Mouse (Mus musculus) CD4-positive, CD25-positive, alpha-beta regulatory T cell, adult 2 months (primary cell): ENCODE data around the gene Dera.
"Not testable (repeated sequence)": the region's sequence is repeated elsewhere in the genome, so short reads cannot be mapped to it uniquely, and the experiment has no call there.

Source experiments
- DNase-seq: peaks from one replicate; pipeline ENCODE4 v3.0.0-alpha.2; 2012; ENCODE audit warnings: low read depth, low spot score

The Dera gene

DNA sequence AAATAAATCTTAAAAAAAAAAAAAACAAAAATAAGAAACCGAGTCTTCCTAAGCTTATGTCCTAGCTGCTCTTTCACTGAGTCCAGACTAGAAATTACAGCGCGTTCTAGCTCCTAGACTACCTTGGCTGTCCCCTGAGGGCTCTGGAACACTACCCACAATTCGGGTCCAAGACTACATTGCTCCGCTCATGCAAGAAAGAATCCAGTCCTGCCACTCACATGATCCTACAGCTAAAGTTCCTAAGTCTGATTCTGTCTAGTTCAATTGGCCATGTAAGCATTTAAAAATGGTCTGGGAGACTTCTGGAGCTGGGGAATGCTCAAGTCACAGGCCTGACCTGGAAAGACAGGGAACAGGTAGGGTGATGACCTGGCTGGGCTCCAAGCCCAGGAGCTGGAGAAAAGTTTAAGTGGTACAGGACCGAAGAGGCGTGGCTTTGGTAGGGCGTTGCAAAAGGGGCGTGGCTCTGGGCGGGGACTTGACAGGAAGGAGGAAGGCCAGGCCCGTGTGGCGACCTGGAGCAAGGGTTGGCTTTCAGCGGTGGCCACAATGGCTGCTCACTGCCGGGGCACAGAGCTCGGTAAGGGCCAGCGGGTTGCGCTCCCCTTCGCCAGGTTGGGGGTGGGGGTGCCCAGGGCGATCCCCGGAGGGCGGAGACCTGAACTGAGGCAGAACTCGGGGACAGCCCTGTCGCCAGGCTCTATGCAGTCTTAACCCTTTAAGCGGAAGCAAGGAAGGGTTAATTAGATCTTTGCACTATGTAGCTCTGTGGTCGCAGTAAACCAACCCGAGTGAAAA is at the start of gene Dera:
Gene Dera (plus strand): TSS at position 491 of the 801 bp plus-strand sequence.
- peak; percentile 93 for DNase-seq

- no peak for DNase-seq
These were observed 48.1 kb upstream of the Dera start for GRCm38 (mm10) chr6:137706209-137706608.

- not testable (repeated sequence) for DNase-seq
These were observed 45.5 kb upstream of the Dera start for GRCm38 (mm10) chr6:137708726-137709405.

GRCm38 (mm10) chr6:137710179-137711037 is 43.9 kb upstream of the Dera start:
- DNase-seq, result no peak

DNA sequence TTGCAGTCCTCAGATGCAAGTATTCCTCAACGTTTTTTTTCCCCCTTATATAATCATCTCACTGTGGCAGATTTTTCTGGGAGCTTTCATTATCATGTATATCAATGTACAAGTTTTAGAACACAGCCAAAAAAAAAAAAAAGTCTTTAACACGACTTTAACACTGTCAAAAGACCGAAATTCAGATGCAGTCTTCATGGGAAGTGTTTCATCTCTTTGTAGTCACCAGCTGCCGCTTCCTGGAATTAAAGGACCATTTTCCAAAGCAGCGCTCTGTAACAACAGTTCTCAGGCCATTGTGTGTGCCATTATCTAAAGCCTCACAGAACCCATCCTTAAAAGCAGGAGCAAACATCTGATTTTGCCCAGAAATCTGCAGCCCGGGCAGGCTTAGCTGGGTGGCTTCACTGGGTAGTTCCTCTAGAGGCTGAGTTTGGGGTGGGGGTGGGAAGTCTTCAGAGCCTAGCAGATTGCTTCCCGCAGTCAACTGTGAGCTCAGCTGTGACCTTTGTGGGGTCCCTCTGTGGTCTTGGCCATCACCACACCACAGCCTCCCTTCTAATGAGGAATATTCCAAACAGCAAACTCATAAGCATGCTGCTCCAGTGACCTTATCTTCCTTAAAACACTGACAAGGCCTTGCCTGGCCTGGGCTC is 41.6 kb upstream of the Dera start:
- DNase-seq, result no peak

DNA sequence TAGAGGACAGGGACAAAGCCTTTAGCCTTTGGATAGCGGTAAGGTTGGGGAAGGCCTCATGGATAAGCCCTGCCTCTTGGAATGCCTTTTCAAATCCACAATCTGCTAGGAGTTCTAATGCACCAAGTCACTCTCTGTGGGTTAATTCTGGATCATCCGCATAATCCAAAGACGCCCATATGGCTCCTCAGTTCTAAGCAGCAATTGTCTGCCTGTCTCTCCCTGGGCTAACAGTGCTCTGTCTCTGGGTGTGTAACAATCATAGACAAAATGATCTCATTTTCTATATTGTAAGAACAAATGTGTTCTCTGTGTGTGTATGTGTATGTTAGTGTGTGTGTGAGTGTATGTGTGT is 41.1 kb upstream of the Dera start:
- DNase-seq, result no peak

DNA sequence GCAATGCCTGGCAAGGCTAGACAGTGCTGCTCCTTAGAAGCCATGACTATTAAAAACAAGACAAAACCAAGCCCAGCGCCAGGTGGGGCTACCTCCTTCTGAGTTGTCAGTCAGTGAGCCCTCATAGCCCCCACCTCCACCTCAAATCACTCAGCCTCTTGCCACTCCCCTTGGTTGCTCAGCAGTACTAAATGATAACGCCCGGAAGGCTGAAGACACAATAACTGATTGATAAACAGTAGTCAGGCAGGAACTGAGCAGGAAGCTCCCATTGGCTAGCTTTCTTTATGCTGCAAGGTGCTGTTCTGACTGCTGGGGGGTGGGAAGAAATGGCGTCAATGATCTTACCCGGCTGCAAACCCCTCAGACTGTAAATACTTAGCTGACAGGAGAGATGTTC is 37.5 kb upstream of the Dera start:
- no peak for DNase-seq

DNA sequence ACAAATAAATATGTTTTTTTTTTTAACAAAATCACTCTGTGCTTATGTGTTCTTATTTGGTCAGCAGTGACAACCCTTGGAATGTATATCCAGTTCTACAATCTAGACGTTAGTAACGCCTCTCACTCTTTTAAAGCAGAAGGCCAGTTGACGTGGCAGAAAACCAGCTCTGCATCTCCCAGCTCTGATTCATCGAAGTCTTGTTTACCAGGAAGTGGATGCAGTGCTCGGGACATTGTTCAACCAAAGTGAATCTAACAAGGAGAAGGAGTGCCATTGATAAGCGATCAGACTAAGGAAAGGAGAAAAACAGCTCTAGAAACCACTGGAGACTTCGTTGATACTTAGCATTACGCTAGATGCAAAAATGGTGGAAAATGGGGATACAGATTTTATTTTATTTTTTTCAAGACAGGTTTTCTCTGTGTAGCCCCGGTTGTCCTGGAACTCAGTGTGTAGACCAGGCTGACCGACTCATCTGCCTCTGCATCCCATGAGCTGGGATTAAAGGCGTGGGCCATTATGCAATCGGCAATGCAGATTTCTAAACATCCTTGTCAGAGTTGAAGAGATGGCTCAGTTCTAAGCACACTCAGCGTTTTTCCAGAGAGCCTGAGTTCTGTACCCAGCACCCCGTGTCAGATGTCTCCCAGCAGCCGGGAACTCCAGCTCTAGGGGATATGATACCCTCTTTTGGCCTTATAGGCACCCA is 32.0 kb upstream of the Dera start:
- no peak for DNase-seq

- DNase-seq, result peak; percentile 72
These were observed 30.4 kb upstream of the Dera start for GRCm38 (mm10) chr6:137723898-137724297.

DNA sequence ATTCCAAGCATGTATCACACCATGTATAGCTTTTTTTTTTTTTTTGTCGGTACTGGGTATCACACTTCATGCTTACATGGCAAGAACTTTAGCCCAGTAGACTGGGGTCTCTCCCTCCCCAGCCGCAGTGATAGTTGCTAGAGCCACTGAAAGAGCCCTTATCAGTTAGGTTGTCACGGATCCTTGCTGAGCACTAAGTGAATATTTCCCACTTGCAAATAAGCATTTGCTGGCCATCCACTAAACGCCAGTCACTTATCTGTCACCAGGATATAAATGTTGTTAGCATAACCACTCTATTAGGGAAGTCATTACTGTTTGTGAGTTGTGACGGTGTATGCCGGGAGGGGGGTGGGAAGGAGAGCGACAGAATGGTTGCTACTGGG is 19.9 kb upstream of the Dera start:
- no peak for DNase-seq

DNA sequence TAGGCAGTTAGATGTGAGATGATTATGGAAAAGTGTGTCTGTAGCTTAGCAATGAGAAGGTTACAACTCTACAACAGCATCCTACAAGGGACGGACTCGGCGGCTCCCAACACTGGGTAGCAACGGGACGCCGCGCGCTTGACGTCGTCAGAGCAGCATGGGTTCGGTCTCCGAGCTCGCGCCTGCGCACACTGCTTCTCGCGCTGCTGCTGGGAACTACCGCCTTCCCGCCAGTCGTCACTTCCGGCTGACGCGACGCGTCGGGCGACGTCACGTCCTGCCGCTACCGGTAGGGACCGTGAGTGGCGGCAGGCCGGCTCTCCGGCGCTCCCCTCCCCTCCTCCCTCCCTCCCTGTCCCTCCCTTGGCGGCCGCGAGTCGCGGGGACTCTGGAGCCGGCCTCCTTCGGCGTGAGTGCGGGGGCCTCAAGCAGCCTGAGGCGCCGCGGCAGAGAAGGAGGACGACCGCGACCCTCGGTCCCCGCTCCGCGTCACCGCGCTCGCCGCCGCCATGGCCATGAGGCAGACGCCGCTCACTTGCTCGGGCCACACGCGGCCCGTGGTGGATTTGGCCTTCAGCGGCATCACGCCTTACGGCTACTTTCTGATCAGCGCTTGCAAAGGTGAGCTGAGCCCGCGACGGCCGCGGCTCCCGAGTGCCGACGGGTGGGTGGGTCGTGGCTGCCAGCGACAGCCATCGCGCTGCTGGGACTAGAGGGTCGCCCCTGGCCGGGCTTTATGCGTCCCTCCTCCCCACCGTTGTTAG is 19.3 kb upstream of the Dera start, which contains the start of gene Strap:
Gene Strap (plus strand): TSS at position 233 of the 764 bp plus-strand sequence.
- peak; percentile 100 for DNase-seq

DNA sequence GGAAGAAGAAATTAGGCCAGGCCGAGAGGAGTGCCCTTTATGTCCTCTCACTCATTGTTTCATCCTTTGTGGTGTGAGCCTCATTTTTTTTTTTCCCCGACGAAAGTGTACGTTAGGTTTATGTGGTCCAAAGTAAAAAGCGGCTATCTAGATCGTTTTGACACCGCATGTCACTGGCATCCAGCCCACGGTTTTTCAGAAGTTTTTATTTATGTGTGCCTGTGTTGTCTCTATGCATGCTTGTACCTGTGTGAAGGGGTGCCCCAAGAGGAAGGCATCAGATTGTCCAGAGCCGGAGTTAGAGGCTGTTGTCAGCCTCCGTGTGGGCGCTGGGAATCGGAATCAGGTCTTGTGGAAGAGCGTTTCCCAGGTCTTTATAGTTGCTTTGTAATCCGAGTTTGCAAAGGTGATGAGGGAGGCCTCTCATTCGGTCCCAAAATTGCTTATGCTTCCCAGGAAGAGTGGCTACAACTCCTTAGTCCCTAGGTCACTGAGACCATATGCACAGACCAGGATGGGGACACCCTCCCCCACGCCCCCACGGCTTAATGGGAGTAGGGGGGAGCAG is 18.6 kb upstream of the Dera start:
- peak; percentile 11 for DNase-seq

DNA sequence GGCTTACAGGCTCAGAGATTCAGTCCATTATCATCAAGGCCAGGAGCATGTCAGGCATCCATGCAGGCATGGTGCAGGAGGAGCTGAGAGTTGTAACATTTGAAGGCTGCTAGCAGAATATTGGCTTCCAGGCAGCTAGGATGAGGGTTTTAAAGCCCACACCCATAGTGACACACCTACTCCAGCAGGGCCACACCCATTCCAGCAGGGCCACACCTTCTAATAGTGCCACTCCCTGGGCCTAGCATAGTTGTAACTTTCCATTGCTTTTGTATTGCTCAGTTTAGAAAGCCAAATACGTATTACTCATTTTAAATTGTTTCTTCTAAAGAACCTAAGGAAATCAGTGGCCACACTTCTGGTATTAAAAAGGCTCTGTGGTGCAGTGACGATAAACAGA is 13.4 kb upstream of the Dera start:
- DNase-seq, result no peak

DNA sequence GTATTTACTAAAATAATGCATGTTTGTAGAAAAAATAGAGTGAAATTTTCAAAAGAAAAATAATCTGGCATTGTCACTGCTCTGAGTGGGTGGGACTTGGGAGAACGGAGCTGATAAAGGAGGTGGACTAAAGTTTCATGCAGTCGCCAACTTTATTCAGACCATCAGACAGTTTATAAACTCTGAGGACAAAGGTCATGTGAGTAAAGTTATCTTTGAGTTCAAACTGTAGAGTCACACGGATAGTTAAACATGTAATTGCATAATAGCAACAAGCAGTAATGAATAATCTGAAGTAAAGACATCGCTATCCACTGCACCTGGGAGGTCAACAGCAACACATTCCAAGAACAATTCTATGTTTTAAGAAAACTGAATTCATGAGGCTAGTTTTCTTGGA is 9.6 kb upstream of the Dera start:
- no peak for DNase-seq

- DNase-seq, result peak; percentile 59
These were observed 7.0 kb upstream of the Dera start for GRCm38 (mm10) chr6:137747174-137747928.

DNA sequence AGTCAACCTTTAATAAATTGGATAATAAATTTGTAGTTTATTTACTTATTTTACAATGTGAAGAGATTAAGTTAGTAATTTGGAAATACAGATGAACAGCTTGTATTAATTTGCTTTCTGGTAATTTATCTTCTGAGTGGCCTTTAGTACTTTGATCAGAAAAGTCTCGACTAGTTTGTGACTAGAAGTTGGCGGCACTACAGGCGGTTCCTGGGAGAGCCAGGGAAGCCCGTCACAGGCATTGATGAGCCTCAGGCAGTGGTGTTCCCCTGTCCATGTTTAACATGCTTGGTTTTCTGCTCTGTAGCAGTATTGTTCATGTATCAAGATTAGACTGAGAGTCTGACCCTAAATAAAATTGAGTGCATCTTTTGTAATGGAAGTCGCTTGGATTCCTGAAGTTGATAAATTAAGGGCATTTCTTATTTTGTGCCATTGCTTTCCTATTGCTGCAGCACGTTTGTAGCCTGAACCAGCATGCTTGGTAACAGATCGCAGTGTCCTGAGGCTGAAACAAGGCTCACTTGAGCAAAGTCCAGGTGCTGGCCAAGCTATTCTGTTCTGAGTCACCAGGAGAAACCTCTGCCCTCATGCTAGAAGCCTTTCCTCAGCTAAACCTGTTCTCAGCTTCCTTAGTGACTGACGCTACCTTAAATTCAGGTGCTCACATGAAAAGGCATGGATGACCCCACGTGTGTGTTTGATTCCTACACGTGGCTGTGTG is 2.6 kb upstream of the Dera start:
- no peak for DNase-seq

GRCm38 (mm10) chr6:137752275-137752655 is 2.1 kb upstream of the Dera start:
- DNase-seq, result no peak

GRCm38 (mm10) chr6:137754857-137755232 is 499 bp downstream of the Dera start:
- no peak for DNase-seq

- peak; percentile 58 for DNase-seq
These were observed 2.0 kb downstream of the Dera start for GRCm38 (mm10) chr6:137756310-137756709.
